Mouse (Mus musculus) neural tube, embryonic 10.5 days (tissue): Measurements from ENCODE around the gene Adh7.

Source experiments
- DNase-seq: peaks from one replicate; pipeline ENCODE4 v3.0.0-alpha.2; 2017; ENCODE audit warnings: low spot score; ENCODE audit errors: extremely low spot score

The Adh7 gene

DNA sequence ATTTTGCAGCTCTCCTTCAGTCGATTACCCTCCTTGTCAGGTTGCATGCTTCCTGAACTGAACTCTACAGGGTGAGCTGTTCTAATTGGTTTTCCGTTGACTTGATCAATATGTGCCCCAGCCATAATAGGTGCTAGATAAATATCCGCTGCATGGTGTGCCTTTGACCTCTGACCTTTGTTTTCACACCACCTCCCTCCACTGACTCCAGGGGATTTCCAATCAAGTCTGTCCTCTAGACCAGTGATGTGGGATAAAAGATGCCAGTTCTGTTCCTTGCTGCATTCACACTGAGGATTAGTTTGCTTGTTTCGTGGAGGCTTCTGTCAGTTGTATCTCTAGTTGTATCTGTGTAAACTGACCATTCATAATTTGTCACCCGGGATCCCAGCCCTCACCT is 36.6 kb downstream of the Adh7 start:
- no peak for DNase-seq

DNA sequence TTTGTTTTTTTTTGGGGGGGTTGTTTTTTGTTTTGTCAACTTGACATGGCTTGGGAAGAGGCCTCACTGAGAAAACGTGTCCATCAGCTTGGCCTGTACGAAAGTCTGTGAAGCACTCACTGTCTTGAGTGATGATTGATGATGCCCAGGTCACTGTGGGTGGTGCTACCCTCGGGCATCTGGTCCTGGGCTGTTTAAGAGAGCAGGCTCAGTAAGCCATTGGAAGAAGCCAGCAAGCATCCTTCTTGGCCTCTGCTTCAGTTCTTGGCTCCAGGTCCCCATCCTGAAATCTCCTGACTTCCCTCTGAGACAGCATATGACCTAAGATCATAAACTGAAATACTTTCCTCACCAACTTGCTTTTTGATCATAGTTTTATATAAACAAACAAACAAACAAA is 37.8 kb downstream of the Adh7 start:
- DNase-seq, result no peak

DNA sequence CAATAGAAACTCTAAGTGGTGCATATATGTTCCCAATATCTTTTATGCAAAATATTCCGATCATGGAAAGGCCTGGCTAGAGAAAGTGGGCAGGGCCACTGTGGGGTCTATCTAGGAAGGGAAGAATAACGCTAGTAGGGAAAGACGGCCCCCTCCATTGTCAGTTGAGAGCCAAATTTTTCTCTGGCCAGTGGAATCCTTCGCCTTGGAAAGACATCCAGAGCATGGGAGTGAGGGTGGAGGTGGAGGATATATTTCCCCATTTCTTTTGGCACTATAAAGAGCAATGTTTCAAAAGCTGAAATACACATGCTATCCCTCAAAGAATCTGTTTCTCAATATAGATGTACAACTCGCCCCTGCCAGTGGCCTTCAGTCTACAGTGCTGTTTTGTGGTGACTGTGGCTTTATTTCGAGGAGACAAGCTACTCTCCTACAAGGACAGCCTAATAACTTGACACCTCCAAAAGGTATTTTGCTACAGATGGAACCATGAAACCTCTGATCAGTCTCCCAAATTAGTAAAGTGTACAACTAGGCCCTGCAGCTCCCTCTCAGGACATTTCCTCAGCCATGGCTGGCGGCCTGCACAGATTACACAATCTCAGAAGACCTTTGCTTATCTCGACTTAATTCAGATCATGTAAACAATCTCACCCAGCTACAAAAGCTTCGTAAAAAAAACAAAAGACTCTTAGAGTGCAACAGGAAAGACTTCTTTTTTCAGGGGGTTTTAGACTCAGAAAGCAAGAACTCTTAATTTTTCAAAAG is 38.4 kb downstream of the Adh7 start:
- no peak for DNase-seq

DNA sequence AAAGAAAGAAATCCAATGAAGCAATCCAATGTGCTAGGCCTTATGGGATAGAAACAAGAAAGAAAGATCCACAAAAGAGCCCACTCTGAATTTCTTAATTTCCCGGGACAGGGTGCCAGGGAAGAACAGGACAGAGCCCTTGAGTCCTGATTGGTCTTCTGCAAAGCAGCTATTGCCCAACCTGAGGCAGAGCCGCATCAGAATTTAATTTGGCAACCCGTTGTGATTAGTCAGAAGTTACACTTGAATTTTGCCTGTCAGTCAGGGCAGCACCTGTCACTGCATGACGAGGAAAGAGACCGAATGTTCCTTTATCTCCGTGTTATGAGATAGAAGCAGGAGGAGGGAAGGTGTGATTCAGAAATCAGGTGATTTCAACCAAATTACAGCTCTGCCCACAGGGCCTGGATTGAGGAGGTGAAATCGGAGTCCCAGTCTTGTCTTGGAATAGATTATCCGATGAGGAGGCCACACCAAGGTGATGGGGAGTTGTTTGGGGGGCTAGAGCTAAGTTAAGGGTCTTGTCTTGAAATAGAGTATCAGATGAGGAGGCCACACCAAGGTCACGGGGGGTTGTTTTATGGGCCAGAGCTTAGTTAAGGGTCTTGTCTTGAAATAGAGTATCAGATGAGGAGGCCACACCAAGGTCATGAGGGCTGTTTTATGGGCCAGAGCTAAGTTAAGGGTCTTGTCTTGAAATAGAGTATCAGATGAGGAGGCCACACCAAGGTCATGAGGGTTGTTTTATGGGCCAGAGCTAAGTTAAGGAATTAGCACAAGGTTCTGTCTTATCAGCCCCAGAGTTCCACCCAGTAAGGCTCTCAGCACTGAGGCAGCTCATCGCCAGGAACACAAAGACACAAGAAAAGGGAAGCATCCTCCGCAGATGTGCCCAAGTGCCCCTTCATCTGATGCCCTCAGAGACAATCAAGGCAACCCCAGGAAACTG is 43.4 kb downstream of the Adh7 start, which contains the start of gene Adh1:
Adh1 (plus strand) TSS at position 271 of the 949 bp plus-strand sequence.
- DNase-seq, result no peak

DNA sequence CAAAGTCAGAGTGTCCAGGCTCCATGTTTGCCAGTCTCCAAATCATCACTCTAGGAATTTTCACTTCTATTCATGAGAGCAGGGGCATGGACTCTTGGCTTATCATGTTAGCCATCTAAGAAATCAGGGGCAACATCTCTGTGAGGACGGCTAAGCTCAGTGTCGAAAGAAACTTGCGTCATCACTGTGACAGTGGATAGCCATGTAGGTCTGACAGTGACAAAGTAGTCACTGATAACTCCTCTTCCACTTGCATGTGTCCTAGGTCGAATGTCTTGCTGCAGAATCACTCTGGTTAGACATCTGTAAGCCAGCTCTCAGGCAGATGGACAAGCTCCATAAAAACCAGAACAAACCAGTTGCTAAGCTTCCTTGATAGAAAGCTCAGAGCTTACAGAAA is 45.0 kb downstream of the Adh7 start:
- no peak for DNase-seq

DNA sequence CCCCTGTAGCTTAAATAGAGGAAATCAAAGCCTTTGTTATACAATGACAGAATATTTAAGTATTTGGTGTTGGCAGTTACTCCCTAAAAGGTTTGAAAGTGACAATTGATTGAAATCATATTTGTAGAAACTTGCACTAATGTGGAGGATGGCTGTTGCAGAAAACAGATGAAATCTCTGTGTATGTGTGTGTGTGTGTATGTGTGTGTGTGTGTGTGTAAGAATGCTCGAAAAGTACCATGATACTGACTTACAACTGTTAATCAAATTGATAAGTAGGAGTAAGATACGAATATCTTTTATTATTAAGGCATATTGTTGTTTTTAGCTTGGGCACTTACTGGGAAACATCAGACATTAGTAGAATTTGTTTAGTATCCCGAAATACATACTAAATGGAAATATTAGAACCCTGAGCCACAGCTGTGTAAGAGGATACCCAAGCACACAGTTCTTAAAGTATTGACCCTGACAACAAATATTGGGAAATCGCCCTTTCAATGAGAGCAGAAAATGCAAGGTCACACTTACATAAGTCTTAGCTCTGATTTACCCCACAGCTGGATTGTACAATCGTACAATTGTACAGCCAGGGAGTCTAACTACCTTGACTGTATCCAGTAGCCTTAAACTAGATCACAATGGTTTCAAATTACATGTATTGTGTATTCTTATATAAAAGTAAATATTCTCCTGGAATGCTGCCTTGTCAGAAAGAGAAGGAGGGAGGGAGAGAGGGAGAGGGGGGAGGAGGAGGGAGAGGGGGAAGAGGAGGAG is 45.8 kb downstream of the Adh7 start:
- no peak for DNase-seq

DNA sequence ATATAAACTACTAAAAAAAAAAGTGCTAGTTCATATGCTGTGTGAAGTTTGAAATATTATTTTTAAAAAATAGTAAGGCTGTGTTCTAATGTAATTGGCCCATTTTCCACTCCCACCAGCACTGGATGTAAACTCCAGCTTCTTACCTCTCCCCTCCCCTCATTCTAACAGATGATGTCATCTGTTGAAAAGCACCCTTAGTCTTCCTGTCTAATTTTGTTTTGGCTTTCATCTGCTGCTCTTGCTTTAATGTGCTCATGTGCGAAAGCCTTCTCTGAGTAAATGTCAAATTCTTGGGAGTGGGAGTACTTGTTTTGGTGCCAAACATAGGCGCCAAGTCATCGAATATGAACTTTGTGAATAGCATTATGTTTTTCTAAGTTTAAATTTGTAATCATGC is 47.1 kb downstream of the Adh7 start:
- no peak for DNase-seq

DNA sequence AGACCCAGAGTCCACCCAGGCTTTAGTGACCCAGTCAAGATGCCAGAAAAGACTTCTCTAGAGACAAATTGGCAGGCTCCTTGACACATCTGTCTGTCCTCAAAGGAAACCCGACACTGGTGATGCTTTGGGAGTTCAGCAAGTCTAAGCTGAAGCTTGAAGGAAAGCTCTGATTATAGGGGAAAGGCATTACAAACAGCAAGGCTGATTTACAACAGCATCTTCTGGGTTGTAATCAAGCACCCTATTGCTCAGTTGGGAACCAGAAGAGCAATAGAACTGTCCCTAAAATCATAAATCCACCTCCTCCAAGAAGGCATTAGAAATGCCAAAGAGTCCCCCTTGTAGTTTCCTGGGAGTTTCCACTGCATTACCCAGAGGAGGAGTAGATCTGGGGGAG is 52.9 kb downstream of the Adh7 start:
- DNase-seq, result no peak

DNA sequence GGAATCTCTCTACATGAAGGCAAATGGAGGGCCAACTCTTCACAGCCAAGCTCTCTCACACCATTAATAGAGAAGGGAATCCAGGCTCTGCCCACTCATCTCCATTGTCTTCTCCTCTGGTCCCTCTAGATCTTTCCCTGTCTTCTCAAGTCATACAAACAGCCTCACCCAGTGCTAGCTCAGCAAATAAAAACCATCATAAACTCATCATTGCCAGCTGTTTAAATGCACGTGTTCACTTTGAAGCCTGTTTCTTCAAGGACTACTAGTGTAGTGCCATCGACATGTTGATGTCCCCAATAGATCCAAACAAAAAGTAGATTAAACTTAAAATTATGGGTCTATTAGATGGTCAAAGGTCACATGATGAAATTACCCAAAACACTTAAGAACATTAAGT is 53.7 kb downstream of the Adh7 start:
- no peak for DNase-seq

DNA sequence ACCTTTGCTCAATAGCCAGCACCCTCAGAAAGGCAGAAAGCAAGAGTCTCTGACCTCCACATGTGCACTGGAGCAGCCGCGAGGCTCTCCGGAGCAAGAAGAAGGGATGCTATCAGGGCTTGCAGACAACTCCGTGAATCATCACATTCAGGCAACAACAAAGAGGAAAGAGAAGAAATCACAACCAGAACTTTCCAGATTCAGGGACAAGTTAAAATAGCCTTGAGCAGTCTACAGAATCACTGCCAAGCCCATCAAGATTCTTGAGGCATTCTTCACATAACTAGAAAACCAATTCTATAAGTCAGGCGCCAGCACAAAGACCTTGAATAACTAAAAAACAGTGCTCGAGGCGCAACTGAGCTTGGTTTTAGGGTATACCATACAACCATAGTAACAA is 55.5 kb downstream of the Adh7 start:
- no peak for DNase-seq

DNA sequence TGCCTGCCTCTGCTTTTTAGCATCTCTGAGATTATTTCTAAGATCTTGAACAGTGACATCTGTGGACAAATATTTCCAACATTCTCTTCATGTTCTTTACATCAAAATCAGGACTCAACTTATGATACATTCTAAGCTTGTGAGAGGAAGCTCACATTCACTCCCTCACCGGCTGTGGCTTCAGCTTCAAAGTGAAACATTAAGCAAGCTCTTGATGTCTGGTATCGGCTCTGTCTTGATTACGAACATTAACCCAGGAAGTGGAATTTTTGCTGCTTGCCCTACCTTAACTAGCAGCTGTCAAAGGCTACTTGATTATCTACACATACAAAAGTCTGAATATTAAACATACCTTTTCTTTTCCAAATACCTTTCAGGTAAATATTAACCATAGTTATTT is 57.5 kb downstream of the Adh7 start:
- no peak for DNase-seq

DNA sequence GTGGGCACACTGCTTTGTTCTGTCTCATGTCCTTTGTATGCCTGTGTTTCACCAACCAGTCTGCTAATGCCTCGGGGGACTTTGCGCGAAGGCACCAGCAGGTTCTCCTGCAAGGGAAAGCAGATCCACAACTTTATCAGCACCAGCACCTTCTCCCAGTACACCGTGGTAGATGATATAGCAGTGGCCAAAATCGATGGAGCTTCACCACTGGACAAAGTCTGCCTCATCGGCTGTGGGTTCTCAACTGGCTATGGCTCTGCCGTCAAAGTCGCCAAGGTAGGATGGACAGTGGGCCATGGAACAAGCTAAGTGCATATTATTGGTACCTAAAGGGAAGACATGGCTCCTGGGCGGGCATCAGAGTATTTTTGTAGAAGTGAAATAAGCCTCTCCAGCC is 65.0 kb downstream of the Adh7 start:
- no peak for DNase-seq
